Mouse (Mus musculus): ENCODE measurements around the gene Stoml3. TPM values are rescaled to one million over a fixed set of nuclear protein-coding genes. Genes with fewer than 3 reads are reported as not detected.

Gene Stoml3
- polyA plus RNA-seq, 1 experiment from 2014 or later: not detected

DNA sequence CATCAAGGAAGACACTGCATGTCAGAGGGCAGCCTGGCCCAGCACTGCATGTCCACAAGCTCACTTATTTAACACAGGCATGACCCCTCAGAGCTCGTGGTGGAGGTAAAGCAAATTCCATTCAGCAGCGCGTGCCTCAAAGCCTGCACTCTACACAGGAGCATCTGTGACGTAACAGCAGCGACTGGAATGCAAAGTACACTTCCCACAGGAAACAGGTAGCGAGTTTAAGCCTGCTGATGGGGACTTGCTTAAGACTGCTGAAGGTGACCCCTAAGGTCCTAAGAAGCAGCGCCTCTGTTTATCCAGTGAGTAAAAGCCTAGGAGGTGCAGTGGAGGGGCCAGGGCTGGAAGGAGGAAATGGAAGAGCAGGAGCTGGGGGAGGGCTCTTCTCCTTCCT lies 33.5 kb upstream of the Stoml3 start:
- H3K4me1 ChIP-seq (ENCODE audit: control insufficient read depth, insufficient read depth, low read length): no peaks in the 10 kb centered on the region
- H3K27ac ChIP-seq (ENCODE audit: low read length): no peak overlapping the region
- H3K9ac ChIP-seq (replicated peaks; ENCODE audit: low read depth, low read length): no peak overlapping the region
- H3K4me2 ChIP-seq (replicated peaks; ENCODE audit: low read depth, low read length): no peak overlapping the region
- ATAC-seq (ENCODE audit: insufficient number of reproducible peaks, insufficient read depth, low FRiP score, low read depth): no peak
- 72% methylated on average over 7 of the region's 7 CpGs for WGBS
- no peak overlapping the region for H3K4me3 ChIP-seq (ENCODE audit: low read depth, low read length)
- H3K36me3 ChIP-seq (ENCODE audit: control insufficient read depth, insufficient read depth, low read length): peaks cover 66% of the 10 kb centered on the region
- H3K9me3 ChIP-seq (ENCODE audit: control insufficient read depth, low read depth, low read length): no peaks in the 10 kb centered on the region
- no peaks in the 10 kb centered on the region for H3K27me3 ChIP-seq (ENCODE audit: control insufficient read depth, insufficient read depth, low read length)

DNA sequence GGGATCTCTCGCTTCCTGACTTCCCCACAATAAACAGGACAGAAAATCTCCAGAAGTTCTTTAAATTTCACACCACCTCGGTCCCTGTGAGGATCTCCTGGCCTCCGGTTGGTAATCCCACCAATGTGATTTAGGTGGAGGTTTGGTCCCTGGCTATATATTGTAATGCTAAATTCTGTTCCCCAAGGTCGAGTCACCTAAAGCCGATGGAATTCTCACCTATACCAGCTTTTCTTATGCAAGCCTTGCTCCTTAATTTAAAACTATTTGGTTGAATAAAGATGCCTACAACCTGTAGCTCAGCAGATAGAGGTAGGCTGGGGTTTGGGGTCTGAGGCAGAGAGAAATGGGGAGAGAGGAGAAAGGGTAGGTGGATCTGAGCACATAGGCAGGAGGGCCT lies 30.7 kb upstream of the Stoml3 start:
- Histone ChIP-seq H3K4me2 (replicated peaks; ENCODE audit: low read depth, low read length) (no peak overlapping the region), H3K9me3 (ENCODE audit: control insufficient read depth, low read depth, low read length) (no peaks in the 10 kb centered on the region), H3K4me3 (ENCODE audit: low read depth, low read length) (no peak overlapping the region), H3K4me1 (ENCODE audit: control insufficient read depth, insufficient read depth, low read length) (peaks cover 5% of the 10 kb centered on the region), H3K27ac (ENCODE audit: low read length) (no peak overlapping the region), H3K27me3 (ENCODE audit: control insufficient read depth, insufficient read depth, low read length) (no peaks in the 10 kb centered on the region), H3K9ac (replicated peaks; ENCODE audit: low read depth, low read length) (no peak overlapping the region), H3K36me3 (ENCODE audit: control insufficient read depth, insufficient read depth, low read length) (peaks cover 56% of the 10 kb centered on the region)
- ATAC-seq (ENCODE audit: insufficient number of reproducible peaks, insufficient read depth, low FRiP score, low read depth): no peak
- 65% methylated on average over 5 of the region's 5 CpGs for WGBS

DNA sequence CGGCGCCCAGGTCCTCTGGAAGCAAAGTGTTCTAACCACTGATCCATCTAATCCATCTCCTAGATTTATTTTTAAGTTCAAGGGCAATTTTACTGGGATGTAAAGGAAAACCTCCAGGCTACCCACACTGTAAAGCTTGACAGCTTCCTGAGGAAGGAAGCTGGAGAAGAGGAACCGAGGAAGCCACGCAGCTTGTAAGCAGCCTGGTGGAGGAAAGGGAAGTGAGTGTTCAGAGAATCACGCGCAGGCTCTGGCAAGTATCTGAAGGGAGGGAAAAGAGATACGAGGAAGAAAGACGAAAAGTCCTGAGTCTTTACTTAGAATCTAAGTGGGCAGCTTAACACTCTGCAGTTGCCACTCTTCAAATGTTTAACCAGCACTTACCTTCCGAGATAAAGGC lies 28.3 kb upstream of the Stoml3 start:
- peaks cover 40% of the 10 kb centered on the region for H3K36me3 ChIP-seq (ENCODE audit: control insufficient read depth, insufficient read depth, low read length)
- no peak for ATAC-seq (ENCODE audit: insufficient number of reproducible peaks, insufficient read depth, low FRiP score, low read depth)

DNA sequence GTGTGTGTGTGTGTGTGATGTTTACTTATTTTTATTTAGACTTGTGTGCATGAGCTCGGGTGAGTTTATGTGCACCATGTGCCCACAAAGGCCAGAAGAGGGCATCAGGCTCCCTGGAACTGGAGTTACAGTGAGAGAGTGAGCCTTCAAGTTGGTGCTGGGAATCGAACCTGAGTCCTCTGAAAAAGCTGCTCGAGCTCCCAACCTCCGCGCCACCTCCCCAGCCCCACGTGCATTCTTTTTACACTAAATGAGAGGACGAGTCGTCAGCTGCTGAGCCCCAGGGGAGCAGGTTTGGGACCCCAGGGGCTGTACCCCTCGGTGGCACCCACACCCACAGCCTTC lies 25.8 kb upstream of the Stoml3 start:
- 4% methylated on average over 9 of the region's 9 CpGs for WGBS
- Histone ChIP-seq H3K9me3 (ENCODE audit: control insufficient read depth, low read depth, low read length) (no peaks in the 10 kb centered on the region), H3K9ac (replicated peaks; ENCODE audit: low read depth, low read length) (peak overlapping the region; percentile 86), H3K36me3 (ENCODE audit: control insufficient read depth, insufficient read depth, low read length) (peaks cover 23% of the 10 kb centered on the region), H3K4me3 (ENCODE audit: low read depth, low read length) (peak overlapping the region; percentile 96), H3K27ac (ENCODE audit: low read length) (peak overlapping the region; percentile 77), H3K4me2 (replicated peaks; ENCODE audit: low read depth, low read length) (peak overlapping the region; percentile 72), H3K27me3 (ENCODE audit: control insufficient read depth, insufficient read depth, low read length) (no peaks in the 10 kb centered on the region), H3K4me1 (ENCODE audit: control insufficient read depth, insufficient read depth, low read length) (peaks cover 22% of the 10 kb centered on the region)
- ATAC-seq (ENCODE audit: insufficient number of reproducible peaks, insufficient read depth, low FRiP score, low read depth): no peak; the same call in 1 of the 2 replicates

More for the DNA sequence above, 28.3 kb upstream of the Stoml3 start:
- Histone ChIP-seq H3K27ac (ENCODE audit: low read length) (no peak overlapping the region), H3K4me1 (ENCODE audit: control insufficient read depth, insufficient read depth, low read length) (peaks cover 5% of the 10 kb centered on the region), H3K27me3 (ENCODE audit: control insufficient read depth, insufficient read depth, low read length) (no peaks in the 10 kb centered on the region), H3K4me3 (ENCODE audit: low read depth, low read length) (no peak overlapping the region), H3K4me2 (replicated peaks; ENCODE audit: low read depth, low read length) (no peak overlapping the region), H3K9me3 (ENCODE audit: control insufficient read depth, low read depth, low read length) (no peaks in the 10 kb centered on the region), H3K9ac (replicated peaks; ENCODE audit: low read depth, low read length) (no peak overlapping the region)
- 80% methylated on average over 9 of the region's 9 CpGs for WGBS

DNA sequence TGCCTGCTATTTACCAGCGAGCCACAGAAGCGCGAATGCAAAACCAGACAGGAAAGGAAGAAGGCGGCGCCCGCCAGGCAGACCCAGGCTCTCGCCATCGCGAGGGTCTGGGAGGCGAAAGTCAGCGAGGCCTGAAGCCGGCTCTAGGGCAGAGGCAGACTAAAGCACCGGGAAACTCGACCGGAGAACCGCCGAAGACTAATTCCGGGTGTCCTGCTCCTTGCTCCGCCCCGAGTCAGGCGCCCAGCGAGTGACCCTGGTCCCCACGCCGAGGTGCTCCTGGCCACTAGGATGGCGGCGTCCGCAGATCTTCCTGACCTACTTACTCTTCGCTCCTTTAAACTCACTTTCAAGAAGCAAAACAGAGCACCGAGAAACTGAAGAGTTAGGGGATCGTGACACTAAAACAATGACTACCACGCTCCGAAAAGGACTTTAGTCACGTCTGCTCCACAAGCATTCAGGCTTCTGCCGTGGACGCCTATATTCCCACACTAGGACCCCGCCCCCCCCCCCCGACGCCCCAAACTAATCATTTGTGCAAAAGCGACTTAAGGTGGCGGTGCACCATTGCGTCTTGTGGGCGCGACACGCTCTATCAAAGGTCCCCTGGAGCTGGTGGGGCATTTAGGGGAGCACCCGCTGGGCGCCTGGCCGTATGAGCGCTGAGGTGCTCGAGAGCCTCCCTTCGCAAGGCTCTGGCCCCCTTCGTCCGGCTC lies 25.2 kb upstream of the Stoml3 start, which contains the start of the genes Nhlrc3 and Proser1:
Nhlrc3 (minus strand) TSS at position 287 of the 719 bp plus-strand sequence.
Proser1 (plus strand) TSS at position 621 of the 719 bp plus-strand sequence.
- peak within 1 kb of the TSS; percentile 77 for H3K27ac ChIP-seq (ENCODE audit: low read length)
- WGBS: under 1% methylated on average over 51 of the region's 52 CpGs
- ATAC-seq (ENCODE audit: insufficient number of reproducible peaks, insufficient read depth, low FRiP score, low read depth): peak; percentile 96
- H3K4me1 ChIP-seq (ENCODE audit: control insufficient read depth, insufficient read depth, low read length): peaks cover 22% of the 10 kb centered on the region
- no peaks in the 10 kb centered on the region for H3K27me3 ChIP-seq (ENCODE audit: control insufficient read depth, insufficient read depth, low read length)
- no peaks in the 10 kb centered on the region for H3K9me3 ChIP-seq (ENCODE audit: control insufficient read depth, low read depth, low read length)
- peak within 1 kb of the TSS; percentile 80 for H3K4me2 ChIP-seq (replicated peaks; ENCODE audit: low read depth, low read length)
- peak within 1 kb of the TSS; percentile 96 for H3K4me3 ChIP-seq (ENCODE audit: low read depth, low read length)
- peaks cover 19% of the 10 kb centered on the region for H3K36me3 ChIP-seq (ENCODE audit: control insufficient read depth, insufficient read depth, low read length)
- peak within 1 kb of the TSS; percentile 86 for H3K9ac ChIP-seq (replicated peaks; ENCODE audit: low read depth, low read length)

DNA sequence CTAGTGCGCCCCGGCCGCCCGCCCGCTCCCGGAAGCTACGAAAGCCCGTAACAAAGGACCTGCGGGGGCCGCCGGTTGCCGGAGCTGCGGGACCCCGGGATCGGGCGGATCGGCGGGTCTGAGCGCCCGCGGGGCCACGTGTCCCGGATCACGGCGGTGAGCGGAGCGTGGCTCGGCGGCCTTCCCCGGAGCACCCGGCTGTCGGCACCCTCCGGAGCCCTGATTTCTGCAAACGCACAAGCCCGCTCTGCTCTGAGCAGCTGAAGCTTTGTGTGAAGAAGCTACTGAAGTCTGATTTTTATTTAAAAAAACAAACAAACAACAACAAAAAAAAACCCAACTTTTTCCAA lies 24.7 kb upstream of the Stoml3 start:
- no peaks in the 10 kb centered on the region for H3K27me3 ChIP-seq (ENCODE audit: control insufficient read depth, insufficient read depth, low read length)
- H3K4me2 ChIP-seq (replicated peaks; ENCODE audit: low read depth, low read length): peak overlapping the region; percentile 80
- peaks cover 15% of the 10 kb centered on the region for H3K36me3 ChIP-seq (ENCODE audit: control insufficient read depth, insufficient read depth, low read length)
- peak; percentile 53 for ATAC-seq (ENCODE audit: insufficient number of reproducible peaks, insufficient read depth, low FRiP score, low read depth)
- H3K27ac ChIP-seq (ENCODE audit: low read length): peak overlapping the region; percentile 77
- no peaks in the 10 kb centered on the region for H3K9me3 ChIP-seq (ENCODE audit: control insufficient read depth, low read depth, low read length)
- under 1% methylated on average over 35 of the region's 35 CpGs for WGBS
- H3K9ac ChIP-seq (replicated peaks; ENCODE audit: low read depth, low read length): peak overlapping the region; percentile 86
- peaks cover 22% of the 10 kb centered on the region for H3K4me1 ChIP-seq (ENCODE audit: control insufficient read depth, insufficient read depth, low read length)
- peak overlapping the region; percentile 96 for H3K4me3 ChIP-seq (ENCODE audit: low read depth, low read length)

DNA sequence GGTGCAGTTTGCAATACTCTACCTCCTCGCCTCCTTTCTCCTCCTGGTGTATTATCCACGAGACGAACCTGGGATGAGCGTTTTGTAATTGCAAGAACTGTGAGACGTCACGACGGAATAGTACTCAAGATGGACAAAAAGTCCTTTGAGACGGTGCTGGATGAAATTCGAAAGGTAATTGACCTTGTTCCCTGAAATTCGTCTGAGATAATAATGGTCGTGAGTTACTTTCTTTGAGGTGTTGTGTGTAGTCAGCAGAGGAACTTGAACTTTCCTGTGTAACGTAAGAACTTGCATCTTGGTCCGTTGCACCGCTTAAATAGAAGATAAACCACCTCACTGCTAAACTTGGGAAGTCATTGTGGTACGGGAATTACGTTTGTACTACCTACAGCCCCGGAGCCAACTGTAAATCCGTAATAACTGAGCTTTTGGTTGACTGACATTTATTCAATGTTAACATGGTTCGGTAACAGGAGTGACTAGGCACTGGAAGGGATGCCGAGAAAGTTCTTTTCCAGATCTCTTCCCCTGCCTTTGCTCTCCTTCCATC lies 24.2 kb upstream of the Stoml3 start:
- H3K9me3 ChIP-seq (ENCODE audit: control insufficient read depth, low read depth, low read length): no peaks in the 10 kb centered on the region
- H3K9ac ChIP-seq (replicated peaks; ENCODE audit: low read depth, low read length): peak overlapping the region; percentile 86
- peaks cover 15% of the 10 kb centered on the region for H3K36me3 ChIP-seq (ENCODE audit: control insufficient read depth, insufficient read depth, low read length)
- no peak overlapping the region for H3K27ac ChIP-seq (ENCODE audit: low read length)
- ATAC-seq (ENCODE audit: insufficient number of reproducible peaks, insufficient read depth, low FRiP score, low read depth): no peak
- peaks cover 22% of the 10 kb centered on the region for H3K4me1 ChIP-seq (ENCODE audit: control insufficient read depth, insufficient read depth, low read length)
- H3K27me3 ChIP-seq (ENCODE audit: control insufficient read depth, insufficient read depth, low read length): no peaks in the 10 kb centered on the region
- H3K4me3 ChIP-seq (ENCODE audit: low read depth, low read length): peak overlapping the region; percentile 96
- WGBS: 0% methylated on average over 20 of the region's 20 CpGs
- peak overlapping the region; percentile 80 for H3K4me2 ChIP-seq (replicated peaks; ENCODE audit: low read depth, low read length)

DNA sequence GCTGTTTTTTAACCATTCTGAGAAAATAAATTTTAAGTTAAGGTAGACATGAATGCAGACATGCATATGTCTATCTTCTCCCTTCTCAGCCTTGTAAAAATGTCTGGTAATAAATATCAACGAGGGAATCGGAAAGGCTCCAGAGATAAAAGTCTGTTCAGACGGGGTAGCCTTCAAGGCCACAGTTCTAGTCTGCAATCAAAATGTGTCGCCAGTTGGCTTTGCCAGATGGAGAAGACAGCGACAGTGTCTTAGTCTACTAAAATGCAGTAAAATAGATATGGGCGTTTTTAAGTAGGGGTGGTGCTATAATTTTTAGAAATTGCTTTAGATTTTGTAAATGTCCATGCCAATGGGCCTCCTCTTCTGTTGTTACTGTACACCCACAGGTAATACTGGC lies 23.1 kb upstream of the Stoml3 start:
- Histone ChIP-seq H3K27me3 (ENCODE audit: control insufficient read depth, insufficient read depth, low read length) (no peaks in the 10 kb centered on the region), H3K4me3 (ENCODE audit: low read depth, low read length) (peak overlapping the region; percentile 96), H3K36me3 (ENCODE audit: control insufficient read depth, insufficient read depth, low read length) (peaks cover 11% of the 10 kb centered on the region), H3K4me2 (replicated peaks; ENCODE audit: low read depth, low read length) (peak overlapping the region; percentile 80), H3K4me1 (ENCODE audit: control insufficient read depth, insufficient read depth, low read length) (peaks cover 22% of the 10 kb centered on the region), H3K9me3 (ENCODE audit: control insufficient read depth, low read depth, low read length) (no peaks in the 10 kb centered on the region), H3K9ac (replicated peaks; ENCODE audit: low read depth, low read length) (0 out of 2 replicates have a peak overlapping the region, but pooled peaks have one; percentile 14), H3K27ac (ENCODE audit: low read length) (no peak overlapping the region)
- ATAC-seq (ENCODE audit: insufficient number of reproducible peaks, insufficient read depth, low FRiP score, low read depth): no peak
- WGBS: 43% methylated on average over 6 of the region's 6 CpGs

All from stomach, embryonic 14.5 days (tissue).